Mouse (Mus musculus) forebrain, embryonic 15.5 days (tissue): ENCODE data around the gene Scamp2. TPM values are rescaled to one million over a fixed set of nuclear protein-coding genes. Genes with fewer than 3 reads are reported as not detected.

ENCODE experiments used
- ATAC-seq: fragments of 200-750 bp; cut with Nextera tagmentation; replicated peaks from 2 replicates; pipeline ENCODE4 v1.8.0; 2017; ENCODE audit warnings: mild to moderate bottlenecking, moderate TSS enrichment, moderate library complexity
- H3K27ac ChIP-seq: fragments of 300-500 bp; sonication (generic); replicated peaks from 2 replicates; pipeline ENCODE4 v1.5.1; 2015; ENCODE audit warnings: mild to moderate bottlenecking, inconsistent platforms
- H3K27me3 ChIP-seq: fragments of 300-500 bp; sonication (generic); 2 replicates; pipeline ENCODE4 v1.6.1; 2015; ENCODE audit warnings: inconsistent platforms
- H3K36me3 ChIP-seq: fragments of 300-500 bp; sonication (generic); 2 replicates; pipeline ENCODE4 v1.6.1; 2015; ENCODE audit warnings: mild to moderate bottlenecking, inconsistent platforms
- H3K4me1 ChIP-seq: fragments of 300-500 bp; sonication (generic); 2 replicates; pipeline ENCODE4 v1.6.1; 2015; ENCODE audit warnings: inconsistent platforms
- H3K4me2 ChIP-seq: fragments of 300-500 bp; sonication (generic); replicated peaks from 2 replicates; pipeline ENCODE4 v1.6.1; 2015; ENCODE audit warnings: mild to moderate bottlenecking, inconsistent platforms
- H3K4me3 ChIP-seq: fragments of 300-500 bp; sonication (generic); 2 replicates; pipeline ENCODE4 v1.5.1; 2015; ENCODE audit warnings: mild to moderate bottlenecking, inconsistent platforms
- H3K9ac ChIP-seq: fragments of 300-500 bp; sonication (generic); replicated peaks from 2 replicates; pipeline ENCODE4 v1.6.1; 2015; ENCODE audit warnings: mild to moderate bottlenecking, inconsistent platforms
- H3K9me3 ChIP-seq: fragments of 300-500 bp; sonication (generic); 2 replicates; pipeline ENCODE4 v1.6.1; 2016; ENCODE audit warnings: inconsistent platforms
- WGBS: fragments of 180-500 bp; shearing (Covaris S2); methylation state at CpG from one replicate; pipeline ENCODE4 v1.1.7; 2015; ENCODE audit warnings: mixed read lengths; 5-methylcytosine and 5-hydroxymethylcytosine counted together
- polyA plus RNA-seq: library from polyadenylated mRNA; unstranded; fragments of >200 nt; fragmentation: Nextera tagmentation; extraction: Ambion mirVana; gene quantifications from 2 replicates; pipeline ENCODE4 v1.2.1, GENCODE M21; 2015

Scamp2 gene
- polyA plus RNA-seq, 1 experiment from 2014 or later, result 60.5 TPM

- 90% methylated on average over 7 of the region's 7 CpGs for WGBS
- ATAC-seq, result no peak
These were observed 63.6 kb downstream of the Scamp2 start for GRCm38 (mm10) chr9:57624295-57624694.

DNA sequence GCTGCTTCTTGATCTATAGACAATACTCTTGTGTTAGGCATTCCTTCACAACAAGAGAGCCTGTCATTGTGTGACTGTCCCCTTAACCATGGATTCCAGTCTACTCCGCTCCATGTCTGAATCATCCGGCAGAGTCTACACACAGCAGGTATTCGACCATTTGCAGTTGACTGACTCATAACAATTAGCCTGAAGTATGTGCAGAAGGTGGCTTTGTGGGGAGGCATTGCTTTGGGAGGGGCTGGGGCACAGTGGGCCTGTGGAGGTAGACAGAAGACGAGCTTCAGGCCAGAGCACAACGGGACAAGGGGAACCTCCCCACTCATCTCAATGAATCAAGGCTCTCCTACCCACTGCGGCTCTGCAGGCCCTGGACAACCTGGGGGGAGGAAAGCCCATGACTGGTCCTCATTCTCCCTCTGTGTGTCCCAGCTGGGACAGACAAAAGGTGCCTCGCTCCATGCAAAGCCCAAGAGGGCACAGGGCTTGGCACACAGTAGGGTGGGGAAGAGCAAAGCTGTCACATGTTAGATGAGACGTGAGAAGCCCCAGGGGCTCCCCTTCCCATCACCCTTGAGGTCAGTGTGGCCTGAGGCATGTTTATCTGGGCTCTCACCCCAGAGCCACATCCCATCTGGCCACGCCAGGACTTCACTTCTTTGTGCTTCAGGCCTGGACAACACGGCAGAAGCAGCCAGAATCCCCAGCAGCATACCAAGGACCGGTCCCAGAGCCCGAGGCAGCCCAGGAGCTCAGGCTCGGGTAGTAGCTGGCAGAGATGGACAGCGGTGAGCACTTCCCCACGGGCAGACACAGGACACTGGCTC lies 65.1 kb downstream of the Scamp2 start:
- Histone ChIP-seq H3K36me3 (peaks cover 63% of the 10 kb centered on the region), H3K4me1 (no peaks in the 10 kb centered on the region), H3K4me2 (no peak overlapping the region), H3K9me3 (no peaks in the 10 kb centered on the region), H3K4me3 (no peak overlapping the region), H3K27me3 (no peaks in the 10 kb centered on the region), H3K27ac (no peak overlapping the region), H3K9ac (no peak overlapping the region)
- whole genome bisulfite sequencing, result 73% methylated on average over 15 of the region's 15 CpGs
- no peak for ATAC-seq

More at GRCm38 (mm10) chr9:57624295-57624694, 63.6 kb downstream of the Scamp2 start:
- Histone ChIP-seq H3K27ac (no peak overlapping the region), H3K9ac (no peak overlapping the region), H3K27me3 (no peaks in the 10 kb centered on the region), H3K4me2 (no peak overlapping the region), H3K36me3 (peaks cover 48% of the 10 kb centered on the region), H3K4me1 (no peaks in the 10 kb centered on the region), H3K9me3 (no peaks in the 10 kb centered on the region), H3K4me3 (no peak overlapping the region)

GRCm38 (mm10) chr9:57627191-57627590 lies 66.4 kb downstream of the Scamp2 start:
- ATAC-seq, result no peak
- H3K4me1 ChIP-seq, result no peaks in the 10 kb centered on the region
- no peak overlapping the region for H3K4me3 ChIP-seq
- H3K36me3 ChIP-seq, result peaks cover 65% of the 10 kb centered on the region
- no peaks in the 10 kb centered on the region for H3K9me3 ChIP-seq
- 94% methylated on average over 17 of the region's 17 CpGs for WGBS
- no peak overlapping the region for H3K27ac ChIP-seq
- H3K9ac ChIP-seq, result no peak overlapping the region
- H3K27me3 ChIP-seq, result no peaks in the 10 kb centered on the region
- no peak overlapping the region for H3K4me2 ChIP-seq

GRCm38 (mm10) chr9:57627892-57628291 lies 67.1 kb downstream of the Scamp2 start:
- Histone ChIP-seq H3K4me3 (no peak overlapping the region), H3K27me3 (no peaks in the 10 kb centered on the region), H3K27ac (no peak overlapping the region), H3K4me2 (no peak overlapping the region), H3K4me1 (no peaks in the 10 kb centered on the region), H3K36me3 (peaks cover 65% of the 10 kb centered on the region), H3K9me3 (no peaks in the 10 kb centered on the region), H3K9ac (no peak overlapping the region)
- 91% methylated on average over 11 of the region's 11 CpGs for WGBS
- no peak for ATAC-seq

DNA sequence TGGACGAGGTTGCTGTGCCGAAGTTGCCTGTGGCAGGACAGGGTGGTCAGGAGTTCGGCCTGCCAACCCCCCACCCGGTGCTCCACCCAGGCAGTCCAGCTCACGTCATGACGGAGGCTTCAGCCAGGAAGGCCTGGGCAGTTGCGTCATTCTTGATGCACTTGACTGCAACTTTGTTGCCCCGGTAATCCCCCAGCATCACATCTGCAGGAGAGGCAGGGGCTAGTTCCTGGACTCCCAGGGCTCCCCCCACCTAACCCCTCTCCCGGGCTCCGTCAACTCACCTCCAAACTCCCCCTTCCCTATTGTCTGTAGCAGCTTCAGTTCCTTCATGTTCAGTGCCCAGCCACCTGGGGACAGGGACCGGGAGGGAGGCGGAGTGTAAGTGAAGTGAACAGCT lies 68.0 kb downstream of the Scamp2 start:
- H3K9ac ChIP-seq, result no peak overlapping the region
- H3K36me3 ChIP-seq, result peaks cover 65% of the 10 kb centered on the region
- no peak overlapping the region for H3K27ac ChIP-seq
- no peak overlapping the region for H3K4me3 ChIP-seq
- H3K27me3 ChIP-seq, result no peaks in the 10 kb centered on the region
- no peak for ATAC-seq
- WGBS, result 90% methylated on average over 12 of the region's 12 CpGs
- no peak overlapping the region for H3K4me2 ChIP-seq
- peaks cover 6% of the 10 kb centered on the region; the same call in 1 of the 2 replicates for H3K4me1 ChIP-seq
- no peaks in the 10 kb centered on the region for H3K9me3 ChIP-seq

DNA sequence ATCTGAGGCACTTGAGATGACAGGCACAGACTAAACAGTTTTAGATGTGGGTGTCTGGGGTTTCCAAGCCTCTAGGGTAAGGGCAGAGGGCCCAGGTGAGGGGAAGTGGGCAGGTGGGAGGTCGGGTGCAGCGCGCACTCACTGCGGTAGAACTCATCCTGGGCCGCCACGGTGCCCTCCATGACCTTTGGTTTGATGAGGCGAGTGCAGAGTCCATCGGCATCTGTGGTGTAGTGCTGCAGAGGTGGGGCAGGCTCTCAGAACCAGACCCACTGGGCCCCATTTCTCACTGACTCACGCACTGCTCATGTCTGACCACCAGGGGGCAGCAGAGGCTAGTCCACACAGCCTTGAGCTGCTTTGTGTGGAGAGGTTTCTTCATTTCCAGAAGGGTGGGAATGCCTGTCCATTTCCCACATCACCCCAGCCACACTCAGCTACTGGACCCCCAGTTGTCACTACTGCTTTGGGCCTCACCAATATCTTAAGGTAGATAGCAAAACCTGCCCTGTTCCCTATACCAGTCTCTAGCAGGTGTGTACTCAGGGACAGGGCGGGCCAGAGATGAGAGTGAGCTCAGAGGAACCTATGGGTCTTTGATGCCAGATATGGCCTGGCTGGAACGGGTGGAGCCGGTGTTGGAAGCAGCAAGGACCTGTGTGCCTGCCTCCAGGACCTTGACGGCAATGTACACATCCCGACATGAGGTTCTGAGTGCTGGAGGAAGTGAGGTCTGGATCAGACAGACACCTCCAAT lies 68.6 kb downstream of the Scamp2 start:
- WGBS, result 69% methylated on average over 14 of the region's 14 CpGs
- Histone ChIP-seq H3K9ac (no peak overlapping the region), H3K4me2 (no peak overlapping the region), H3K27ac (peak overlapping the region; percentile 57), H3K4me1 (peaks cover 12% of the 10 kb centered on the region), H3K4me3 (no peak overlapping the region), H3K9me3 (no peaks in the 10 kb centered on the region), H3K27me3 (no peaks in the 10 kb centered on the region), H3K36me3 (peaks cover 65% of the 10 kb centered on the region)
- ATAC-seq, result peak; percentile 81

DNA sequence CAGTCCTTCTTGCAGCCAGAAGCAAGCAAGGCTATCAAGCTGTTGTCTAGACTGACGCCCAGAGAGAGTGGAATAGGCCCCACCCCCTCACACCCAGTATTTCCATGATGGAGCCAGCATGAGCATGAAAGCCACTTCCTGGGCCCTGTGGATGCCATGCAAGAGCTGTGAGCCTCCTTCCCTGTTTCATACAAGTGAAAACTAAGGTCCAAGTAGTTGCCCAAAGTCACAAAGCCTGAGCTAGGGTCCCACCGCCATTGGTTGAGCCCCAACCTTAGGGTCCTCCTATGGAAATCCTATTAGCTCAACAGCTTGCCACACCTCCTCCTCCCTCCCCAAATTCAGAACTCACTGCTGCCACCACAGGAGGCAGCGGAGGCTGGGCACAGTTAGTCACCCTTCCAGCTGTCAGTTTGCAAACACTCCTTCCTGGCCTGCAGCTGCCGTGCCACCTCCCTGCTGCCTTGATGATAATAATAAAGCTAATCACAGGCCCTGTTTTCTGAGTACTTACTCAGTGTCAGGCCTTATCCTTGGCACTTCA lies 72.8 kb downstream of the Scamp2 start:
- no peak for ATAC-seq
- 32% methylated on average over 4 of the region's 4 CpGs for WGBS
- H3K4me1 ChIP-seq, result peaks cover 33% of the 10 kb centered on the region
- no peaks in the 10 kb centered on the region for H3K9me3 ChIP-seq
- H3K27me3 ChIP-seq, result no peaks in the 10 kb centered on the region
- H3K4me3 ChIP-seq, result no peak overlapping the region
- peaks cover 25% of the 10 kb centered on the region for H3K36me3 ChIP-seq
- H3K27ac ChIP-seq, result peak overlapping the region; percentile 40; the same call in 1 of the 2 replicates
- H3K4me2 ChIP-seq, result no peak overlapping the region
- no peak overlapping the region for H3K9ac ChIP-seq

GRCm38 (mm10) chr9:57637272-57637671 lies 76.5 kb downstream of the Scamp2 start:
- Histone ChIP-seq H3K27ac (no peak overlapping the region; the same call in 1 of the 2 replicates), H3K9me3 (no peaks in the 10 kb centered on the region), H3K9ac (no peak overlapping the region), H3K36me3 (no peaks in the 10 kb centered on the region; the same call in 1 of the 2 replicates), H3K27me3 (no peaks in the 10 kb centered on the region), H3K4me2 (no peak overlapping the region), H3K4me1 (peaks cover 70% of the 10 kb centered on the region), H3K4me3 (no peak overlapping the region)
- no peak for ATAC-seq
- 64% methylated on average over 3 of the region's 3 CpGs for WGBS

- Histone ChIP-seq H3K9ac (no peak overlapping the region), H3K9me3 (no peaks in the 10 kb centered on the region), H3K4me2 (no peak overlapping the region), H3K4me3 (no peak overlapping the region), H3K4me1 (peaks cover 75% of the 10 kb centered on the region), H3K27ac (peak overlapping the region; percentile 47), H3K36me3 (no peaks in the 10 kb centered on the region; the same call in 1 of the 2 replicates), H3K27me3 (no peaks in the 10 kb centered on the region)
- 52% methylated on average over 6 of the region's 6 CpGs for WGBS
- ATAC-seq, result peak; percentile 44; the same call in 1 of the 2 replicates
These were observed 77.1 kb downstream of the Scamp2 start for GRCm38 (mm10) chr9:57637741-57638322.
